Mouse (Mus musculus) mammary gland, adult 2 months (tissue): ENCODE results near the gene Klhl30. TPM values are rescaled to one million over a fixed set of nuclear protein-coding genes. Genes with fewer than 3 reads are reported as not detected.

ENCODE experiments used
- polyA plus RNA-seq: library from polyadenylated mRNA; depleted of rRNA; stranded (reverse); fragments of >200 nt; gene quantifications from 2 replicates; pipeline ENCODE4 v1.2.3, GENCODE M21; 2012; ENCODE audit warnings: low replicate concordance; rRNA removed

Klhl30 gene
- 0.49 and 20.0 TPM in 2 replicates for polyA plus RNA-seq

DNA sequence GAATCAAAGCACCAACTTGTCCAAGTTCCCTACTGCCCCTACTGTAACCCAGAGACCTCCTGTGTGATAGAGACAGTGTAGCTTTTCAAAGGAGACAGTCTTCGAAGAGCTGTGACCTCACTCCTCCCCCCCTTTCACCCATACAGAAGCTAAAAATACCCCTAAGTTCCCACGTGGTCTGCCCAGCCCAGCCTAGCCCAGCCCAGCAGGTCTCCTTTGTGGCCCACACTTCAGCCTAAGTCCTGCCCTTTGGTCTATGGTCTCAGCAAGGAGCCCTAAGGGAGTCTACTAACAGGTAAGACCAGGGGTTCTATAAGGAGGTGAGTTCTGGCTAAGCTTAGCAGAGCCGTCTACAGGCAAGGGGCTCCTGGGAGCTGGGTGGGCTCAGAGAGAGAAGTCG, at the start of gene Klhl30:
Gene Klhl30, plus strand, starts transcription at position 176 of the 400 bp plus-strand sequence.

DNA sequence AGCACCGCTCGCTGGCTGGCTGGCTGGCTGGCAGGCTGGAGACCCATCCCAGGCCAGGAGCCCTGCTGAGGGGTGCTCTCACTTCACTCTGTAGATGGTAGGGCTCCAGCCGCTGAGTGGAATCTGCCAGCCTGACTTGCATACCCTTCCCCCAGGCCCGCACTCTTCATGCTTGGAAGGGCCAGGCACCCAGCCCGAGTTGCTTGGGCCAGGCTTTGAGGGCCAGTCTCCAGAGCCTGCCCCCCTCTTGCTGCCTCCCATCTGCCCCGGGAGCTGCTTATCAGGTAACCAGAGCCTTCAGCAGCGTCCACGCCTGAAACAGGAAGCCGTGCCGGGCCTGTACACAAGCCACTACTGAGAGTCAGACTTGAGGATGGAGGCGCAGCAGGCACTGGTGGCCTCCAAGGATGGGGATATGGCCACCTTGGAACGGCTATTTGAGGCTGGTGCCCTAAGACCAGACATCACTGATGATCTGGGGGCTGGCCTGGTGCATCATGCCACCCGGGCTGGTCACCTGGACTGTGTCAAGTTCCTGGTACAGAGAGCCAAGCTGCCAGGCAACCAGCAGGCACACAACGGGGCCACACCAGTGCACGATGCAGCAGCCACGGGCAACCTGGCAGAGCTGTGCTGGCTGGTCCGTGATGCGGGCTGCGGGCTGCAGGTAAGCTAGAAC, 28.9 kb upstream of the Klhl30 start, which contains the start of gene Espnl:
Gene Espnl, plus strand, starts transcription at position 316 of the 679 bp plus-strand sequence.

DNA sequence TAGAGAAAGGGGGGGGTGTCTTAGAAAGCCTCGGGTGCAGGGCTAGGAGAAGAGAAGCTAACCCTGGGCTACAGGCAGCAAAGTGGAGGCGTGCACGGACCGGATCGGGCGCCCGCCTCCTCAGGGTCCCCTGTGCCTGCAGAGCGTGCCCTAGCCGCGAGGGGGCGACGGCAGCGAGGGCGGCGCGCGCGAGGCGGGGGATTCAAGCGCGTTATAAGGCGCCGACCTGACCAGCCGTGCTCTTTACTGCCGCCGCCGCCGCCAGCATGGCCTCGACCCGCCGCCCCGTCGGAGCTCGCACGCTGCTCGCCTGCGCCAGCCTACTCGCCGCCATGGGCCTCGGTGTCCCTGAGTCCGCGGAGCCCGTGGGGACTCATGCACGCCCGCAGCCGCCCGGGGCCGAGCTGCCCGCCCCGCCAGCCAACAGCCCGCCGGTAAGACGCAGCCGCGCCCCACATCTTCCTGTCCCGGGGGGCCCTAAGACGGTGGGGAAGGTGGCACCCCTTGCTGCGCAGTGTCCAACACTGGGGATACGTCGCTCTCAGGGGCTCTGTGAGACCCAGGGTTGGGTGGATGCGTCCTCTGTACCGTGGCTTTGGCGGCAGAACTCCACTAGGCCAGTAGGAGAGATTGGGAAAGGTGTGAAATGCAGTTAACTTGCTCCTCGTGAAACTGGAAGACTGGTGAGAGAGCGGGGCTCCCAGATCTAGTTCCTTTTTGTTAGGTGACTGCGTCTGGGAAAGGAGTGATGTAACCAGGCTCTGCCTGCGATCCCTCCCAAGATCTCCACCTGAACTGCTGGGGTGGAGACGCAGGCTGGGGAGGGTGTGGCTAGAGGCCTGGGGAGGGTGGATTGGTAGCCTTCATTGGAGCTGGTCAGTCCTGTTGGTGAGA, 15.6 kb downstream of the Klhl30 start, which contains the start of gene Erfe:
Gene Erfe, plus strand, starts transcription at position 216 of the 894 bp plus-strand sequence.

DNA sequence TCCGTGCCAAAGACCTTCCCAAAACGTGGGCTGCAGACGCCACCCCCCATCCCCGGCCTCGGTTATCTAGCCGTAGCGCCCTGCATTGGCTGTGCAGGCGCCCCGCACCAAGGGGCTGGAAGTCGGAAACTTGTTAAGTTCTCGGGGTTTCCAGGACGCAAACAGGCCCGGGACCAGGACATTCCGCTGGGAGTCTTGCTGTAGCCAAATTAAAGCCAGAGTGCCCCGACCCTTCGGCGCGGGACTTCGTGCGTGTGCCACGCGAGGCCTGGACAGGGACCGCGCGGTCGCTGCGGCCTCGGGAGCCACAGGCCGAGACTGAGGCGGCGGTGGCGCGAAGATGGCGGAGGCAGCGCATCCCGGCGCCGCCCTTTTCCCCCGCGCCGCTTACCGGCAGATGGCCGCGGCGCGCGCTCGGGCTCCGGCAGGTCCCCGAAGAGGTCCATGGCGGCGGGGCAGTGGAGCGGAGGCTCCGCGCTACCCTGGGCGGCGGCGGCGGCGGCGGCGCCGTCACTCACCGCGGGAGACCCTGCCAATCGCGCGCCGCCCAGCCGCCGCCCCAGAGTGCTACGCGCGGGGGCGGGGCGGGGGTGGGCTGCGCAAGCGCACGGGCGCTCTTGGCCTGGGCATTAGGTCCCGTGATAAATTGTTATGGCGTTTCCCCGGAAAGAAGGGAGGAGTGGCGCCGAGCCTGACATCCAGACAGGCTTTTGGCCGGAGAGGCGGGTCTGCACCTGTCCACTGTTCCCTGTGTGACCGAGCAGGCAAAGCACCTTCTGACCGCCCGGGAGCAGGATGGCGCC, 47.6 kb downstream of the Klhl30 start, which contains the start of gene Ilkap:
Gene Ilkap, minus strand, starts transcription at position 556 of the 803 bp plus-strand sequence.

Other genes with a start within 250 kb of the Klhl30 start
- gene Rbm44, start 205.9 kb upstream of the Klhl30 start, polyA plus RNA-seq, result not detected in 2 replicates
- 20.0 and 37.1 TPM in 2 replicates for gene Ramp1, start 171.2 kb upstream of the Klhl30 start, polyA plus RNA-seq
- 33.9 and 55.3 TPM in 2 replicates for gene Ube2f, start 100.7 kb upstream of the Klhl30 start, polyA plus RNA-seq
- gene Scly, start 52.7 kb upstream of the Klhl30 start, polyA plus RNA-seq, result 22.5 and 30.5 TPM in 2 replicates
- gene Espnl, start 28.9 kb upstream of the Klhl30 start, polyA plus RNA-seq, result 0.09 and 0.39 TPM in 2 replicates
- 0.16 and 0.37 TPM in 2 replicates for gene Erfe, start 15.4 kb downstream of the Klhl30 start, polyA plus RNA-seq
- gene Ilkap, start 47.8 kb downstream of the Klhl30 start, polyA plus RNA-seq, result 49.6 and 53.5 TPM in 2 replicates
- gene Hes6, start 63.0 kb downstream of the Klhl30 start, polyA plus RNA-seq, result 32.4 and 59.6 TPM in 2 replicates
- gene Per2, start 108.3 kb downstream of the Klhl30 start, polyA plus RNA-seq, result 10.6 TPM in 2 replicates
- gene Traf3ip1, start 143.6 kb downstream of the Klhl30 start, polyA plus RNA-seq, result 4.7 and 5.7 TPM in 2 replicates
- 6.4 and 10.7 TPM in 2 replicates for gene Asb1, start 189.5 kb downstream of the Klhl30 start, polyA plus RNA-seq